Mouse (Mus musculus) CD8-positive naive resting alpha-beta T cell, adult 2 months (primary cell): ENCODE measurements around the gene Dnah12.
"Not testable (repeated sequence)": the region's sequence is repeated elsewhere in the genome, so short reads cannot be mapped to it uniquely, and the experiment has no call there.

Source experiments
- DNase-seq, 2 experiments: peaks; one replicate each; pipeline ENCODE4 v3.0.0; 2022; ENCODE audit warnings: low read depth in 2 of 2, low spot score in 2 of 2

Dnah12 gene

GRCm38 (mm10) chr14:26878756-26879155 is 185.7 kb downstream of the Dnah12 start:
- no peak for DNase-seq

GRCm38 (mm10) chr14:26879976-26880375 is 186.9 kb downstream of the Dnah12 start:
- DNase-seq, result no peak

DNA sequence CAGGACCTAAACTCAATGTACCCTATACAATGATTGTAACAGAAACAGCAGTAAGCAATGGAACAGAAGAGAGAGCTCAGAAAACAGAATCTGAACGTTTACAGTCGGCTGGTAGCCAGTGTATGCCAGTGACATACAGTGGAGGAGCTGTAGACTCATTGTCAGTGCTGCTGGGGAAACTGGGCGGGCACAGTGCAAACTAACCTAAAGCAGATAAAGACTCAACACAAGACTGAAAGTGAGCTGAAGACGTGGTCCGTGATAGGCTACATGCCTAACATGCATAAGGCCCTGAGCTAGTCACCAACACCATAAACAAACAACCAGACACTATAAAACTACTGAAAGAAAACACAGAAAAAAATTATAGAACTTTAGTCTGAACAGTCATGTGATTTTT is 188.6 kb downstream of the Dnah12 start:
- no peak for DNase-seq

GRCm38 (mm10) chr14:26887244-26887643 is 194.2 kb downstream of the Dnah12 start:
- DNase-seq, result no peak

DNA sequence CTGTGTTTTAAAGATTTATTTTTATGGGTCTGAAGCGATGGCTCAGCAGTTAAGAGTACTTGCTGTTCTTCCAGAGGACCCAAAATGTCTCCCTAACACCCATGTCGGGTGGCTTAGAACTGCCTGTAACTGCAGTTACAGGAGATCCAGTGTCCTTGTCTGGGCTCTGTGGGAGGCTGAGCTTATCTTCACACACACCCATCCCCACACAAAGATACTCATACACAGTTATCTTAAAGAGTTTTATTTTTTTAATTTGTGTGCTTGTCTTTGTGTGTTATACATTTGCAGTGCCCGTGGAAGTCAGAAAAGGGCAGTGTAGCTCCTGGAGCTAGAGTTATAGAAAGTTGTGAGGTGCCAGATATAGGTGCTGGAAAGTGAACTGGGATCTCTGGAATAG is 197.7 kb downstream of the Dnah12 start:
- DNase-seq, result no peak

GRCm38 (mm10) chr14:26894392-26894791 is 201.3 kb downstream of the Dnah12 start, which contains the start of gene Asb14:
Gene Asb14 (plus strand): TSS chr14:26894557.
- DNase-seq, result no peak

GRCm38 (mm10) chr14:26899490-26899889 is 206.4 kb downstream of the Dnah12 start:
- DNase-seq, result no peak

DNA sequence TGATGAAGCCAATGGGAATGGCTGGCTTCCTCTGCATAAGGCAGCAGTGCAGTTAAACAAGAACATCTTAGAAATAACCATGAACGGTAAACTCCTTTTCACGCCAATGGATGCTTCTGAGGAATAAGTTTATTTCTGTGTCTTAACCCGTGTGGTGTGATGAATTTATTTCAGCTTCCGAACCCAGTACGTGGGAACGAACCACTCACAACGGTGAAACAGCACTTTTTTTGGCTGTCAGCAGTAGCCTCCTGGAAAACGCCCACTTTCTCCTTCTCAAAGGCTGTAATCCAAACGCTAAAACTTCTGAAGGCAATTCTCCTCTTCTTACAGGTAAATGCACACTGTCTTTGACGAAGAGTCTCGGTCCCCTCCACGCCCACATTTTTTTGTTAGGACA is 207.8 kb downstream of the Dnah12 start:
- DNase-seq, result no peak

- DNase-seq, result no peak
These were observed 214.3 kb downstream of the Dnah12 start for GRCm38 (mm10) chr14:26907401-26907800.

DNA sequence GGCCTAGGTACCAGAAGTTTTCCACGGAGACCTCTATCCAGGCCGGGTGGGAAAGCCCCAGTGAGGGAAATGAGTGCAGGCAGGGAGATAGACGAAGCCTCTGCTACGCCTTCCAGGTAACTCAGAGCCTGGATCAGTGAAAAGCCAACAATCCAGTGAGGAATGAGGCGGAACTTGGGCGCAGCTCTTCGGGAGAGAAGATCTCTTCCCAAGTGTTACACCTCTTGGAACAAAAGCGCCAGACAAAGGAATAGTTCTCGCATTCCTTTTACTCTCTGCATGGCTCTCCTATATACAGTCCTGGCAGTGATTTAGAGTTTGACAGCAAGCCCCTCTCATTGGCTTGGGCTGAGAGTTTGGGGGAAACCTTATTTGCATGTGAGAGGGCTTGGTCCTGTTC is 217.4 kb downstream of the Dnah12 start:
- DNase-seq, result not testable (repeated sequence)

DNA sequence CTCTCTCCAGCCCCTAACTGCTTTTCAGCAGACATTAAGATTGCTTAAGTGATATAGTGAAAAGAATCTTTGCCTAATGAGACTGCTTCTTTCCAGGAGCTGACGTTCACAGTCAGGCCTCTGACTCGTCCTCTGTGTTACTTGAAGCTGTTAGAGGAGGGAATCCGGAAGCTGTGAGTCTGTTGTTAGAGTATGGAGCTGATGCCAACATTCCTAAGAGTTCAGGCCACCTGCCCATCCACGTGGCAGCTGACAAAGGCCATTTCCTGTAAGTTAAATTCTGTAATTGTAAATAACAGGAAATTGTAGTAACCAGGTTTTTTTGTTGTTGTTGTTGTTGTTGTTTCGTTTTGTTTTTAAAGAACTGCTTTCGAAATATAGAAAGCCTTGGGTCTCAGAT is 218.1 kb downstream of the Dnah12 start:
- no peak for DNase-seq

DNA sequence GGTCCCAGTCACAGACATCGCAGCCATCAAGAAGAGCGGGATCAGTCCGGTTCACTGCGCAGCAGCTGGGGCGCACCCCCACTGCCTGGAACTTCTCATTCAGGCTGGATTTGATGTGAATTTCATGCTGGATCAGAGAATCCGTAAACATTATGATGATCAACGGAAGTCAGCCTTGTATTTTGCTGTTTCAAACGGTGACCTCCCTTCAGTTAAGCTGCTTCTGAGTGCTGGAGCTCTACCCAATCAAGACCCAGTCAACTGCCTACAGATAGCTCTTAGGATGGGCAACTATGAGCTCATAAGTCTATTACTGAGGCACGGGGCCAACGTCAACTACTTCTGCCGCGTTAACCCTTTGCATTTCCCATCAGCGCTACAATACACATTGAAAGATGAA is 218.8 kb downstream of the Dnah12 start:
- DNase-seq, result no peak

DNA sequence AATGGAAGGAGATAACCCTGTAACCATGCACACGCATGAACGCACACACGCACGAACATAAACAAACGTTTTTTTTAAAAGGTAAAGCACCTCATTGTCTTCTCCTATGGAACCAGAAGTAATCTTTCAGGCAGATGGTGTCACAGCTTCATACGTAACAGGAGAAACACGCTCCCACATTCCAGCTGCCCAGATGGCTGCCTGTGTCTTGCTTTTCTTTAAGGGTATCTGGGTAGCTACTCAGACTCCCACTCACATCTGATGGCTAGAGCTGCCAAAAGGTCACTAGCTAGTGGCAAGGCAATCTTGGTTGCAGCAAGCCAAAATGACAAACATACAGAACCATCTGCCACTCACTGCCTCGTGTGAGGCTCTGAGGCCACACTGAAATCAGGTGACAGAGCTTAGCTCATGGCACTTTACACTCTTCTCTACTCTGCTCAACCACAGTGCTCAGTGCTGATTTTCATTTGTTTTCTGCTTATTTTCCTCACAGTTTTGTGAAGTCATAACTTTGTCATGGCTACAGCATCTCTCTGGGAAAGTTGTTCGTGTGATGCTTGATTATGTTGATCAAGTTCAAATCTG is 220.7 kb downstream of the Dnah12 start:
- DNase-seq, result no peak

- DNase-seq, result no peak
These were observed 226.2 kb downstream of the Dnah12 start for GRCm38 (mm10) chr14:26919310-26919709.

DNA sequence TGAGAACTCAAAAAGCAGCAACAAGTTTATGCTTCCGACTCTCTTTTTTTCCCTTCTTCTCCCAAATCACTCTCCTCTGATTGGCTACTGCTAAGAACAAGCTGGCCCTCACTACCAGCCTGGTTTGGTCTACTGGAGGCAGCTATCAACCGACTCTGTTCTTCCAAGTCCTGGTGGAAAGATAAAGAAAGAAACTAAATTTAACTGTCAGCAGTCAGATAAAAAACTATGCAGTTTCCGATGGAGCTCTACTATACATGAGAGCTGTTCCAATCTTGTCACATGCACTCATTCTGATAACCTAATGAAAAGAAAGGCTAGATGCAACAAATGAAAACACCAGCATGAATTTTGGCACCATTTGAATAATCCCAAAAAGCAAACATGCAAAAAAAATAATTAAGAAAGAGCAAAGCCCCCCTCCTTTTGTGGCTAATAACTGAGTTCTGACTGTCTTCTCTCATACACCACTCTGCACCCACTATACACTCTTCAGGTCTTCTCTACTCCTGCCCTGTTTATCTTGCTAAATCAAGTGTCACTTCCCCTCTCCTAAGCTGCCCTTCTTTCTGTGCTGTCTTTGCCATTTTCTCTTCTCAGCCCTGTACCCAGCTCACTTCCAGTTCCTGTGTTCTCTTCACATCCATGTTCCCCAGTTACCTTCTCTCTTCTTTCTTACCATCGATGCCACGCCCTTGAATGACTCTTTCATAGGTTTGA is 230.8 kb downstream of the Dnah12 start:
- DNase-seq, result no peak

GRCm38 (mm10) chr14:26934891-26935290 is 241.8 kb downstream of the Dnah12 start:
- DNase-seq, result no peak

GRCm38 (mm10) chr14:26935558-26935957 is 242.5 kb downstream of the Dnah12 start:
- no peak for DNase-seq
